Mouse (Mus musculus) liver, embryonic 13.5 days (tissue): ENCODE data around the gene Grb2. TPM values are rescaled to one million over a fixed set of nuclear protein-coding genes. Genes with fewer than 3 reads are reported as not detected.
A peak's percentile ranks its signal among the peaks of the same experiment; 100 is the strongest.
"Not testable (repeated sequence)": the region's sequence is repeated elsewhere in the genome, so short reads cannot be mapped to it uniquely, and the experiment has no call there.

Source experiments
- ATAC-seq: fragments of 200-750 bp; cut with Nextera tagmentation; 2 replicates; pipeline ENCODE4 v1.8.0; 2017; ENCODE audit warnings: low read depth, mild to moderate bottlenecking, moderate number of reproducible peaks, moderate library complexity
- DNase-seq: peaks from one replicate; pipeline ENCODE4 v3.0.0; 2022
- H3K27ac ChIP-seq: fragments of 300-500 bp; sonication (generic); 2 replicates; pipeline ENCODE4 v1.5.1; 2015; ENCODE audit warnings: moderate library complexity, mild to moderate bottlenecking, inconsistent platforms
- H3K27me3 ChIP-seq: fragments of 300-500 bp; sonication (generic); 2 replicates; pipeline ENCODE4 v1.6.1; 2015; ENCODE audit warnings: mild to moderate bottlenecking, inconsistent platforms
- H3K36me3 ChIP-seq: fragments of 300-500 bp; sonication (generic); 2 replicates; pipeline ENCODE4 v1.6.1; 2015; ENCODE audit warnings: mild to moderate bottlenecking, inconsistent platforms
- H3K4me1 ChIP-seq: fragments of 300-500 bp; sonication (generic); replicated peaks from 2 replicates; pipeline ENCODE4 v1.6.1; 2015; ENCODE audit warnings: inconsistent platforms
- H3K4me2 ChIP-seq: fragments of 300-500 bp; sonication (generic); 2 replicates; pipeline ENCODE4 v1.6.1; 2015; ENCODE audit warnings: inconsistent platforms, mild to moderate bottlenecking, moderate library complexity
- H3K4me3 ChIP-seq: fragments of 300-500 bp; sonication (generic); replicated peaks from 2 replicates; pipeline ENCODE4 v1.5.1; 2015; ENCODE audit warnings: mild to moderate bottlenecking, inconsistent platforms
- H3K9ac ChIP-seq: fragments of 300-500 bp; sonication (generic); 2 replicates; pipeline ENCODE4 v1.6.1; 2015; ENCODE audit warnings: mild to moderate bottlenecking, inconsistent platforms
- H3K9me3 ChIP-seq: fragments of 300-500 bp; sonication (generic); replicated peaks from 2 replicates; pipeline ENCODE4 v1.6.1; 2016; ENCODE audit warnings: inconsistent platforms
- WGBS: fragments of 180-500 bp; shearing (Covaris S2); methylation state at CpG from one replicate; pipeline ENCODE4 v1.1.7; 2015; ENCODE audit not compliant: insufficient replicate concordance; 5-methylcytosine and 5-hydroxymethylcytosine counted together
- polyA plus RNA-seq: library from polyadenylated mRNA; unstranded; fragments of >200 nt; fragmentation: Nextera tagmentation; extraction: Ambion mirVana; gene quantifications from 2 replicates; pipeline ENCODE4 v1.2.1, GENCODE M21; 2015

Gene Grb2
- polyA plus RNA-seq, 1 experiment from 2014 or later, result 56.7 TPM

DNA sequence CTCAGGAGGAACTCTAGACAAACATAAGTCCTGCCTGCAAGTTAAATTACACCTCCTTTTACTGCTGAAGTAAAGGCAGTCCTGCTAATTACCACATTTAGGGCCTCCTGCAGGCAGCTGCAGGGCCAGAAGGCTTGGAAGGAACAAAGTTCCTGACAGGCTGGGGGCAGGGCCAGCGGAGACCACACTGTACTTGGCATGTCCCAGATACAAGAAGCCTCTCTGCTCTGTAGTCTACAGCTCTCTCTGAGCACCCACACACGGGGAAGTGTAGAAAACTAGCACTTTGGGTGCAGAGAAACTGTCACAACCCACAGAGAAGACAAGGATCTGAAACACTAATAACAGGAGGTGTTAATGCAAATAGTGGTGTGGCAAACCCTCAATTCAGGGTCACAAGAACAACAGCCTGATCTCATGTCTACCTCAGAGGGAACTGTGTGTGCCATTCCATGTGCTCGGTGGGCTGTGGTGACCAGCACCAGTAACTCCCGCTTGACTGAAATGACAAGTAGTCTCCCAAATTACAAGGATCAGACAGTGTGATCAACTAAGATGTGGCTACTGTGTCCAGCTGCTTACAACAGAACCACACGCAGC is 37.8 kb downstream of the Grb2 start:
- DNase-seq, result no peak
- Histone ChIP-seq H3K4me2 (no peak overlapping the region), H3K9me3 (no peaks in the 10 kb centered on the region), H3K9ac (no peak overlapping the region), H3K27ac (no peak overlapping the region), H3K4me1 (peaks cover 57% of the 10 kb centered on the region), H3K36me3 (no peaks in the 10 kb centered on the region), H3K4me3 (no peak overlapping the region), H3K27me3 (no peaks in the 10 kb centered on the region)
- ATAC-seq, result no peak
- WGBS, result 45% methylated on average over 5 of the region's 5 CpGs

DNA sequence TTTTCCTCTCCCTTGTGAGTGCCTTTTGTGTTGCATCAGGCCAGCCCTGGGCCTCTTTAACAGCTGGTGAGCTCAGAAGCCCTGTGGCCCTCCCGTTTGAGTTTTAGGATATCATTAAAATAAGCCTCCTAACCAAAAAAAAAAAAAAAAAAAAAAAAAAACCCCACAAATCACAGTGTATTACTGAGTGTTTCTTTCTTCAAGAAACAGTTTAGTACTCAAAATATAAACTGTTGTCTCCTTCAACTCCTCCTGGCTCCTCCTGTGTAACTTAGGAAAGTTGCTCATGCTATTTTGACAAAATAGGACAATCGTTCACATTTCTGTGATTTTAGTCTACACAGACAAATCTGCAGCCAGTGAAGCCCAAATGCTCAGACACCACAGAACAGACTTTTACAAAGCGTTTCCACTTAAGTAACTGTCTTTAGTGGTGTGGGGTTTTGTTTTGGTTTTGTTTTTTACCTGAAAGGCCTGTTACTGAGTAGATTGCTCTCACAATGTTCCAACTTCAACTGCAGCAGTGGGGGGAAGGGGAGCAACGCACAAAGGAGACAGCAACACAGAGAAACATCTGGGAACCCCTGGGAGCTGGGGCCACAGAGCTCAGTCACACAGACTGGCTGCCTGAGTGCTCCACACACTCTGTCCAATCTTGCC is 44.6 kb downstream of the Grb2 start:
- no peaks in the 10 kb centered on the region for H3K9me3 ChIP-seq
- H3K4me2 ChIP-seq, result no peak overlapping the region
- DNase-seq, result no peak
- H3K36me3 ChIP-seq, result peaks cover 12% of the 10 kb centered on the region
- H3K27me3 ChIP-seq, result no peaks in the 10 kb centered on the region
- no peak overlapping the region for H3K4me3 ChIP-seq
- peaks cover 18% of the 10 kb centered on the region for H3K4me1 ChIP-seq
- ATAC-seq, result no peak
- H3K27ac ChIP-seq, result no peak overlapping the region
- 66% methylated on average over 4 of the region's 4 CpGs for WGBS
- H3K9ac ChIP-seq, result no peak overlapping the region

DNA sequence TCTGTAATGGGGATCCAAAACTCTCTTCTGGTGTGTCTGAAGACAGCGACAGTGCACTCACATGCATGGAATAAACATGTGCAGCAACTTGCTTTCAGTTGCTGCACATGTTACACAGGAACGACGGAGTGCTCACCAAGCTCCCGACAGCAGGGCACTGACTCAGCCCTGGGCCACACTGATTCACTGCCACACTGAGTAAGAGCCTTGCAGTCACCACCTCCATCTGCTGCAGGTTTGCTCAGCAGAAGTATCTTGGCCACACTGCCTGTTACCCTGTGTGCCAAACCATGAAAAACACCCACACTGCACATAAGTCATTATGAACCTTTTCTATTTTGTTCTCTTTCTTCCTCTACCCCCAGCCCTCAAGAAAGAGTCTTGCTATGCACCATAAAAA is 48.0 kb downstream of the Grb2 start:
- H3K9me3 ChIP-seq, result no peaks in the 10 kb centered on the region
- H3K4me2 ChIP-seq, result no peak overlapping the region
- H3K4me3 ChIP-seq, result no peak overlapping the region
- no peaks in the 10 kb centered on the region for H3K27me3 ChIP-seq
- H3K9ac ChIP-seq, result no peak overlapping the region
- ATAC-seq, result no peak
- H3K27ac ChIP-seq, result no peak overlapping the region
- H3K36me3 ChIP-seq, result peaks cover 15% of the 10 kb centered on the region
- H3K4me1 ChIP-seq, result peaks cover 30% of the 10 kb centered on the region
- no peak for DNase-seq
- 87% methylated on average over 4 of the region's 4 CpGs for WGBS

DNA sequence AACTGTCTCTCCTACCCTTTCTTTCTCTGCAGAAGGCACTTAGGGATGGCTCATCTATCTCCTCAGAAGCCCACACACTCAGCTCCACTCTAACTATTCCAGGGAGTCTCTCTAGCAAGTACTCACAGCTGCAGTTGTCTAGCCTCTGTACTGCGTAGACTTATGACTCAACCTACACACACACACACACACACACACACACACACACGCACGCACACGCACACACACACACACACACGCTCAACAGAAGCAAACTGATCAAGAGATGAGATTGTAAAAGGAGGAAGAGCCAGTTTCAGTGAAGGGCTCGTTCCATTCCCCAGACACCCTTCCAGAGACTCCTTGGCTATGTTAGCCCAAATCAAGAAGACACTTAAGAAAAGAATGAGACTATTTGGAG is 49.9 kb downstream of the Grb2 start:
- Histone ChIP-seq H3K9ac (no peak overlapping the region), H3K4me2 (no peak overlapping the region), H3K4me1 (peaks cover 20% of the 10 kb centered on the region; the same call in 1 of the 2 replicates), H3K4me3 (no peak overlapping the region), H3K27ac (no peak overlapping the region), H3K27me3 (no peaks in the 10 kb centered on the region), H3K9me3 (no peaks in the 10 kb centered on the region), H3K36me3 (peaks cover 29% of the 10 kb centered on the region)
- 44% methylated on average over 6 of the region's 6 CpGs for WGBS
- no peak for DNase-seq
- no peak for ATAC-seq

DNA sequence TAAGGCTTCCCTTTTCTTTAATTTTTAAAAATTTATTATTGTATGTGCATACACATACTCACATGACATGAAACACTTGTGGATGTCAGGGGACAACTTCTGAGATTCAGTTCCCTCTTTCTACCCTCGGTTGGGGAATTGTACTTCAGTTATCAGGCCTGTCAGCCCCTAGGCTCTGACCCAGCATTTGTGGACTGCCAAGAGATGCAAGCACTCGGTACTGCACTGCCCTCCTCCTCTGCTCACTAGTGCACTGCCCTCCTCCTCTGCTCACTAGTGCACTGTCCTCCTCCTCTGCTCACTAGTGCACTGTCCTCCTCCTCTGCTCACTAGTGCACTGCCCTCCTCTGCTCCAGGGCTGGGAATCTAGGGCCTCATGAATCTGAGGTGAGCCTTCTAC is 54.3 kb downstream of the Grb2 start:
- ATAC-seq (no peak), DNase-seq (no peak)
- no peak overlapping the region for H3K9ac ChIP-seq
- no peak overlapping the region for H3K27ac ChIP-seq
- 31% methylated on average over 2 of the region's 2 CpGs for WGBS
- peaks cover 24% of the 10 kb centered on the region; the same call in 1 of the 2 replicates for H3K4me1 ChIP-seq
- H3K36me3 ChIP-seq, result peaks cover 34% of the 10 kb centered on the region
- no peak overlapping the region for H3K4me3 ChIP-seq
- no peaks in the 10 kb centered on the region for H3K9me3 ChIP-seq
- H3K4me2 ChIP-seq, result no peak overlapping the region
- no peaks in the 10 kb centered on the region for H3K27me3 ChIP-seq

DNA sequence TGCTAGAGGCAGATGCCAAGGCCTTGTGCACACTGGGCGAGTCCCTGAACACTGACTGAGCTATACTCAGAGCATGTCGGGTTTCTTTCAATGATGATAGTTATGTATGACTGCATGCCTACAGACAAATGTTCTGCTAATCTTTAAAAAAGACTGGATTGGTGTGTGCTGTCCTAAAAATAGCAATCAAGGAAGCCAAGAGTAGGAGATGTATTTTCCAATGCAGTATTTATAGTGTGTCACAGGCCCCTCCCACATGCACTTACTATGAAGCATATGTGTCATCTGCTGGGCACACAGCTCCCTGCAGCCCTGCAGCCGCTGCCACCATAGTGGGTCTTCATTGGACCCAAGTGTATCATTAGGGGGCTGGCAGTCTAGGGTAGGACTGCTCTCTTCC is 55.2 kb downstream of the Grb2 start:
- no peak for DNase-seq
- H3K27me3 ChIP-seq, result no peaks in the 10 kb centered on the region
- ATAC-seq, result no peak
- no peak overlapping the region for H3K9ac ChIP-seq
- no peak overlapping the region for H3K4me3 ChIP-seq
- H3K4me2 ChIP-seq, result no peak overlapping the region
- H3K4me1 ChIP-seq, result peaks cover 16% of the 10 kb centered on the region; the same call in 1 of the 2 replicates
- no peaks in the 10 kb centered on the region for H3K9me3 ChIP-seq
- peak overlapping the region; percentile 9; the same call in 1 of the 2 replicates for H3K27ac ChIP-seq
- H3K36me3 ChIP-seq, result peaks cover 42% of the 10 kb centered on the region
- 72% methylated on average over 3 of the region's 3 CpGs for WGBS

DNA sequence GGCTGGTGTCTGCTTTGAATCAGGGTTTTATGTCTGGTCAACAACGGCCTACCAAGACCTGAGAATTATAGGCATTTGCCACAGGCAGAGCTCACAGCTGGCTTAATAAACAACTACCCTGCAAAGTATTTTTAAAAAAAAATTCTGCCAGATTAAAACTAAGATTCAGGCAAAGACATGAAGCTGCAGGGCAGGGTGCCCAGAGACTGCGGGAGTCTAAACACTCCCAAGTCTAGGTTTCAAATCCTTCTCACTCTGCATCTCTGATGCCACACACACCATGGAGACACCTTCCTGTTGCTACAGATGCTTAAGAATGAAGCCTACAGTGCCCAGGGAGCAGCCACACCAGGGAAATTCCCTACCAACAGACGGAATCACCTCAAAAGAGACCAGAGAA is 56.7 kb downstream of the Grb2 start:
- Histone ChIP-seq H3K36me3 (peaks cover 50% of the 10 kb centered on the region), H3K27me3 (no peaks in the 10 kb centered on the region), H3K4me3 (no peak overlapping the region), H3K4me1 (peaks cover 9% of the 10 kb centered on the region; the same call in 1 of the 2 replicates), H3K4me2 (no peak overlapping the region), H3K27ac (no peak overlapping the region), H3K9me3 (no peaks in the 10 kb centered on the region), H3K9ac (no peak overlapping the region)
- no peak for DNase-seq
- WGBS, result 74% methylated on average over 3 of the region's 3 CpGs
- ATAC-seq, result no peak

DNA sequence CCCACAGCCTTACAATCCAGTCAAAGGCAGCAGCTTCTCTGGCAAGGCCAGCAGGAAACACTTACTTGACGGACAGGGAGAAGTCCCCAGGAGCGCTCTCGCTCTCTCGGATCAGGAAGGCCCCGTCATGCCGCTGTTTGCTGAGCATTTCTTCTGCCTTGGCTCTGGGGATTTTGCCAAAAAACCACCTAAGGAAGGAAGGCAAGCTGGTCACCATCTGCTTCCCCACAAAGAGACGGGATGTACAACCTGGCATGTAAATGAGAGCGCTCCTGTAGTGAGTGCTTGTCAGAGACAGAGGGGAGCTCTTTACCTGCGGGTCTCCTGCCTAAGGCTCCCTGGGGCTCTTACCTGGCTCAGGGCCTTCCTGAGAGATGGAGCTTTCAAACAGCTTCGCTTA is 58.7 kb downstream of the Grb2 start:
- H3K36me3 ChIP-seq, result peaks cover 61% of the 10 kb centered on the region
- 85% methylated on average over 10 of the region's 10 CpGs for WGBS
- no peak overlapping the region for H3K4me3 ChIP-seq
- DNase-seq (no peak), ATAC-seq (no peak)
- H3K27me3 ChIP-seq, result no peaks in the 10 kb centered on the region
- no peak overlapping the region for H3K27ac ChIP-seq
- no peak overlapping the region for H3K4me2 ChIP-seq
- H3K9ac ChIP-seq, result no peak overlapping the region
- no peaks in the 10 kb centered on the region for H3K9me3 ChIP-seq
- peaks cover 7% of the 10 kb centered on the region; the same call in 1 of the 2 replicates for H3K4me1 ChIP-seq

DNA sequence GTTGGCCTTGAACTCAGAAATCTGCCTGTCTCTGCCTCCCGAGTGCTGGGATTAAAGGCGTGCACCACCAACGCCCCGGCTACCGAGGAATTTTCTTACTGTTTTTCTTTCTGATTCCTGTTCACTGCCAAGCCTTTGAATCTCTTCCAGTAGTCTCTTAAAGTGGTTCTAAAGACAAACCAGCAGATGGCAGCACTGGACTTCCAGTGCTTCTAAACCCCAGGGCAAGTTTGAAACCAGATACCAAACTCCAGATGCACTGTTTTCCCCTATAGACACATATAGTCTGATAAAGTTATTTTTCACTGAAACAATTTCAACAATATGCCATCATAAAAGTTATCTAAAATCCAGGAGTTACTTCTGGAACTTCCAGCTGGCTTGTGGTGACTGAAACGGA is 60.9 kb downstream of the Grb2 start:
- Histone ChIP-seq H3K9me3 (no peaks in the 10 kb centered on the region), H3K27me3 (no peaks in the 10 kb centered on the region), H3K4me3 (no peak overlapping the region), H3K9ac (no peak overlapping the region), H3K4me1 (0 out of 2 replicates have a peak, but pooled peaks cover 3% of the 10 kb centered on the region), H3K36me3 (peaks cover 62% of the 10 kb centered on the region), H3K27ac (no peak overlapping the region), H3K4me2 (no peak overlapping the region)
- peak; percentile 34 for DNase-seq
- ATAC-seq, result no peak
- 68% methylated on average over 6 of the region's 6 CpGs for WGBS

DNA sequence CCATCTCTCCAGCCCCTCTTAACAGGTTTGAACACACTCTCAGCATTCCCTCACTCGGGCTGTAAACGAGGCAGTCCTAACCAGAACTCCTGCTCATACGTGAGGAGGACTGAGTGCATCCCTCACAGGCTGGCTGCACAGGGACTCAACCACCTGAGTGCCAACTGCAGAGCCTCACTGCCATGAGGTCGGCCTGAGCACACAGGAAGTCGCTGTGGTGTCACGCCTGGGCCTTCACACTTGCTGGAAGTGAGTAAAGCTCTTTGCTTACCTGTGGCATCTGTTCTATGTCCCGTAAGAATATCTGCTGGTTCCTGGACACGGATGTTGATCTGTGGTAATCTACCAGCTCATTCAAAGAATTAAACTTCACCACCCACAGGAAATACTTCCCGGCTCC is 62.0 kb downstream of the Grb2 start:
- Histone ChIP-seq H3K4me2 (no peak overlapping the region), H3K27me3 (no peaks in the 10 kb centered on the region), H3K36me3 (peaks cover 62% of the 10 kb centered on the region), H3K27ac (no peak overlapping the region), H3K4me3 (no peak overlapping the region), H3K9ac (no peak overlapping the region), H3K9me3 (no peaks in the 10 kb centered on the region), H3K4me1 (peaks cover 11% of the 10 kb centered on the region)
- no peak for DNase-seq
- ATAC-seq, result no peak
- WGBS, result 84% methylated on average over 9 of the region's 9 CpGs

DNA sequence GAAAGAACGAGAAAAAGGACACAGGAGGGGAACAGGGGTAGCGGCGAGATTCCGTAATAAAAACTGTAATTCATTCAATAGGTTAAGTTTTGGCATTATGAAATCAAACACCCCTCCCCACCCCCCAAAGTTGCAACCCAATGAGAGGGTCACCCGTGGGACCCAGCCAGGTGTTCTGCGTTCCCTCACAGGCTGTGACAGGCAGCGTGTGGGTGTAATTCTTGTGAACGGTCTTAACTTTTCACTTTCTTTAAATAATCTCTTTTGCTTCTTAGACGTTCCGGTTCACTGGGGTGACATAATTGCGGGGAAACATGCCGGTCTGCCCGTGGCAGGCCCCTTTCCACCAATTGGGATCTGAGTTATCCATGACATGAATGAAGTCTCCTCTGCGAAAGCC is 62.9 kb downstream of the Grb2 start:
- ATAC-seq, DNase-seq, H3K27me3 ChIP-seq, H3K4me3 ChIP-seq, H3K4me2 ChIP-seq, H3K9me3 ChIP-seq, H3K27ac ChIP-seq, H3K9ac ChIP-seq: not testable (repeated sequence)
- 82% methylated on average over 14 of the region's 14 CpGs for WGBS
- Histone ChIP-seq H3K4me1 (peaks cover 19% of the 10 kb centered on the region), H3K36me3 (peaks cover 58% of the 10 kb centered on the region)

DNA sequence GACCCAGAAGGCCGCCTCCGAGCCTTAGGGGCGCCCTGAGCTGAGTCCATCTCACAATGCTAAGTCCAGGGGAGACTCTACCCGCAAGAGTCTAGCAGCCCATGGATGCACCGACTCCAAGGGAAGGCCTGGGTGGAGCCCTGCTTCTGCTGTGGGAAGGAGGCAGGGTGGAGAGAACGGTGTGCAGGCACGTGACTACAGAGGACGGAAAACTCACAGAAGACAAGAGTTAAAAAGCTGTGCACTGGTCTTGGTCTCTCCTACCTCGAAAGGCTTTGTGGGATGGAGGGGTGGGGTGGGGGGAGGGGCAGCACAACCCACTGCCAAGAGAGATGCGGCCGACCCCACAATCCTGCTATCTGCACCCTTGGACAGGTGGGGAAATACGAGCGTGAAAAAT is 64.1 kb downstream of the Grb2 start:
- peaks cover 53% of the 10 kb centered on the region for H3K36me3 ChIP-seq
- H3K27ac ChIP-seq, result no peak overlapping the region
- ATAC-seq (no peak), DNase-seq (no peak)
- 77% methylated on average over 13 of the region's 13 CpGs for WGBS
- no peak overlapping the region for H3K4me3 ChIP-seq
- no peak overlapping the region for H3K4me2 ChIP-seq
- no peak overlapping the region for H3K9ac ChIP-seq
- no peaks in the 10 kb centered on the region for H3K9me3 ChIP-seq
- H3K4me1 ChIP-seq, result peaks cover 22% of the 10 kb centered on the region
- H3K27me3 ChIP-seq, result no peaks in the 10 kb centered on the region
